Mouse (Mus musculus): ENCODE data around the gene Taf13. TPM values are rescaled to one million over a fixed set of nuclear protein-coding genes. Genes with fewer than 3 reads are reported as not detected.

Taf13 gene
- 0.44 and 1.1 TPM in 2 replicates for polyA plus RNA-seq (2012; rRNA removed; ENCODE audit: low replicate concordance)

GRCm38 (mm10) chr3:108571443-108572294 lies at the start of gene Taf13:
Gene Taf13, plus strand, starts transcription at chr3:108571698.

GRCm38 (mm10) chr3:108533951-108534350 lies 37.5 kb upstream of the Taf13 start, which contains the start of gene 1700013F07Rik:
Gene 1700013F07Rik, plus strand, starts transcription at chr3:108534150.

GRCm38 (mm10) chr3:108536517-108537260 lies 34.8 kb upstream of the Taf13 start, which contains the start of gene 5330417C22Rik:
Gene 5330417C22Rik, minus strand, starts transcription at chr3:108536536.

DNA sequence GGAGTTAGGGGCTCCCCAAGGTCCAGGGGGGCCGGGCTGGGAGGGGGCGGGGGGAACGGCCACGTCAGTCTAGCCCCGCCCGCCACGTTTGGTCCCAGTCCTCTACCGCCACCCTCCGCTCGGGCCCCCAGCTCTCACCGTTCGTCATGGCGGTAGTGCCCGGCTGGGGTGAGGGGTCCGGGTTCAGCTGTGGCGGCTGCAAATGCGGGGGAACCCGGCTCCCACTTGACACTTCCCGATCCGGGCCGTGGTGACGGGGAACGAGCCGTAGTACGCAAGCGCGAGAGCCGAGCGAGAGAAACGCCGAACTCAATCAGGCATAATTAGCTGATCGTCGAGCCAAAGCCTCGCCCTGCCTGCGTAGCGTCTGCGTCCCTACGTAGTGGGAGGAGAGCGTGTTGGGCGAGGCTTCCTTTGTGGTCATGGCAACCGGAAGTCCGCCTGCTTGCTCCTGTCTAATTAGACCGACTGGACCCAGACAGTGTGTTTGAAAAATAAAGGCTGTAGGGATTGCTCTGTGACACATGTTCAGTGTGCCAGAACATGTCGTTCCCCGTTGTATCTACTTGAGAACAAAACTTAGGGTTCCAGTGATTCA lies 9.3 kb upstream of the Taf13 start, which contains the start of gene Tmem167b:
Gene Tmem167b, minus strand, starts transcription at position 334 of the 598 bp plus-strand sequence.

GRCm38 (mm10) chr3:108590786-108591529 lies 19.5 kb downstream of the Taf13 start, which contains the start of gene Wdr47:
Gene Wdr47, plus strand, starts transcription at chr3:108591279.

Other genes with a start within 250 kb of the Taf13 start
- gene Mybphl, start 206.8 kb upstream of the Taf13 start, polyA plus RNA-seq (2012; rRNA removed; ENCODE audit: low replicate concordance): not detected in 2 replicates
- gene Psrc1, start 187.9 kb upstream of the Taf13 start, polyA plus RNA-seq (2012; rRNA removed; ENCODE audit: low replicate concordance): 2.9 and 5.2 TPM in 2 replicates
- 1.1 and 5.9 TPM in 2 replicates for gene Celsr2, start 156.1 kb upstream of the Taf13 start, polyA plus RNA-seq (2012; rRNA removed; ENCODE audit: low replicate concordance)
- 21.2 and 23.1 TPM in 2 replicates for gene Sars, start 126.5 kb upstream of the Taf13 start, polyA plus RNA-seq (2012; rRNA removed; ENCODE audit: low replicate concordance)
- not detected in 2 replicates for gene 1700013F07Rik, start 37.5 kb upstream of the Taf13 start, polyA plus RNA-seq (2012; rRNA removed; ENCODE audit: low replicate concordance)
- gene 5330417C22Rik, start 35.2 kb upstream of the Taf13 start, polyA plus RNA-seq (2012; rRNA removed; ENCODE audit: low replicate concordance): 7.8 and 26.5 TPM in 2 replicates
- 1.7 and 2.2 TPM in 2 replicates for gene Tmem167b, start 9.2 kb upstream of the Taf13 start, polyA plus RNA-seq (2012; rRNA removed; ENCODE audit: low replicate concordance)
- gene Wdr47, start 19.6 kb downstream of the Taf13 start, polyA plus RNA-seq (2012; rRNA removed; ENCODE audit: low replicate concordance): 0.83 and 1.3 TPM in 2 replicates
- 12.5 and 15.3 TPM in 2 replicates for gene Clcc1, start 82.2 kb downstream of the Taf13 start, polyA plus RNA-seq (2012; rRNA removed; ENCODE audit: low replicate concordance)
- 8.5 and 12.4 TPM in 2 replicates for gene Gpsm2, start 150.6 kb downstream of the Taf13 start, polyA plus RNA-seq (2012; rRNA removed; ENCODE audit: low replicate concordance)
- gene Aknad1, start 168.0 kb downstream of the Taf13 start, polyA plus RNA-seq (2012; rRNA removed; ENCODE audit: low replicate concordance): not detected in 2 replicates

Measured in duodenum, adult 2 months (tissue).